Mouse (Mus musculus) C2C12 (cell line): ENCODE data around the gene Gm20388. TPM values are rescaled to one million over a fixed set of nuclear protein-coding genes. Genes with fewer than 3 reads are reported as not detected.
A peak's percentile ranks its signal among the peaks of the same experiment; 100 is the strongest.

Source experiments
- H3K27me3 ChIP-seq: one replicate; pipeline ENCODE4 v1.6.1; 2011; ENCODE audit not compliant: control insufficient read depth, insufficient read depth, insufficient read length
- H3K36me3 ChIP-seq: one replicate; pipeline ENCODE4 v1.6.1; 2011; ENCODE audit not compliant: control insufficient read depth, insufficient read depth
- H3K4me3 ChIP-seq: one replicate; pipeline ENCODE4 v1.5.1; 2011; ENCODE audit warnings: mild to moderate bottlenecking, control low read depth; ENCODE audit not compliant: poor library complexity, insufficient read depth, severe bottlenecking
- H3K79me2 ChIP-seq: one replicate; pipeline ENCODE4 v1.6.1; 2011; ENCODE audit not compliant: control insufficient read depth, insufficient read depth
- H3K79me3 ChIP-seq: one replicate; pipeline ENCODE4 v1.6.1; 2011; ENCODE audit warnings: low read depth, control low read depth
- H3ac ChIP-seq: one replicate; pipeline ENCODE3; 2011; ENCODE audit warnings: low read depth; ENCODE audit not compliant: control insufficient read depth, insufficient read length
- CEBPB ChIP-seq: IDR thresholded peaks from one replicate; pipeline ENCODE4 v1.6.1; 2011; ENCODE audit warnings: low read depth, mild to moderate bottlenecking, control low read depth, moderate library complexity
- CTCF ChIP-seq: IDR thresholded peaks from one replicate; pipeline ENCODE4 v1.5.1; 2011; ENCODE audit not compliant: control insufficient read depth, insufficient read depth, insufficient read length
- FOSL1 ChIP-seq: IDR thresholded peaks from one replicate; pipeline ENCODE4 v1.8.0; 2011; ENCODE audit warnings: mild to moderate bottlenecking, low read length; ENCODE audit not compliant: poor library complexity, insufficient read depth, severe bottlenecking
- MAX ChIP-seq: IDR thresholded peaks from one replicate; pipeline ENCODE4 v1.6.1; 2011; ENCODE audit warnings: mild to moderate bottlenecking, control low read depth
- MYOD1 ChIP-seq: IDR thresholded peaks from one replicate; pipeline ENCODE4 v1.6.1; 2011; ENCODE audit warnings: low read depth; ENCODE audit not compliant: control insufficient read depth, insufficient read length
- MYOG ChIP-seq: IDR thresholded peaks from one replicate; pipeline ENCODE4 v1.6.1; 2011; ENCODE audit not compliant: control insufficient read depth, insufficient read length; ENCODE audit errors: extremely low read depth
- USF1 ChIP-seq: IDR thresholded peaks from one replicate; pipeline ENCODE4 v1.6.1; 2011; ENCODE audit warnings: low read depth, mild to moderate bottlenecking, control low read depth, moderate library complexity
- polyA plus RNA-seq: library from polyadenylated mRNA; unstranded; fragments of >200 nt; fragmentation: generic; extraction: Trizol; gene quantifications from one replicate; pipeline ENCODE4 v1.2.1, GENCODE M21; 2012; ENCODE audit warnings: missing spikeins

The Gm20388 gene
- polyA plus RNA-seq, 1 experiment, result 15.0 TPM

DNA sequence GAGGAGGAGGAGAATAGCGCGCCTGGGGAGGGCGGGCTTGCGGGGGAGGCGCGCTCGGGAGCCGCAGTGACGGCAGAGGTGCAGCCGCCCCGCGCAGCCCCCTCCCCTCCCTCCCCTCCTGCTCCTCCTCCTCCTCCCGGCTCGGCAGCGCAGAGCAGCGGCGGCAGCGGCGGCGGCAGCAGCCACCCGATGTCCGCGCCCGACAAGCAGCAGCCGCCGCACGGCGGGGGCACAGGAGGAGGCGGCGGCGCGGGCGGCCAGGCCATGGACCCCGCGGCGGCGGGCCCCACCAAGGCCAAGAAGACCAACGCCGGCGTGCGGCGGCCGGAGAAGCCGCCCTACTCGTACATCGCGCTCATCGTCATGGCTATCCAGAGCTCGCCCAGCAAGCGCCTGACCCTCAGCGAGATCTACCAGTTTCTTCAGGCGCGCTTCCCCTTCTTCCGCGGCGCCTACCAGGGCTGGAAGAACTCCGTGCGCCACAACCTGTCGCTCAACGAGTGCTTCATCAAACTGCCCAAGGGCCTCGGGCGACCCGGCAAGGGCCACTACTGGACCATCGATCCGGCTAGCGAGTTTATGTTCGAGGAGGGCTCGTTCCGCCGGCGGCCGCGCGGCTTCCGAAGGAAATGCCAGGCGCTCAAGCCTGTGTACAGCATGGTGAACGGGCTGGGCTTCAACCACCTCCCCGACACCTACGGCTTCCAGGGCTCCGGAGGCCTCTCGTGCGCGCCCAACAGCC, 1173.7 kb downstream of the Gm20388 start, which contains the start of gene Foxf1:
TSS of gene Foxf1 (plus strand) at position 177 of the 742 bp plus-strand sequence.
- H3K36me3 ChIP-seq, result no peaks in the 10 kb centered on the region
- H3K79me2 ChIP-seq, result no peaks in the 10 kb centered on the region
- H3K4me3 ChIP-seq, result peak within 1 kb of the TSS; percentile 21
- peaks cover 96% of the 10 kb centered on the region for H3K27me3 ChIP-seq
- no peak within 1 kb of the TSS for H3ac ChIP-seq
- TF ChIP-seq MYOD1 (no peak), MYOG (no peak), MAX (no peak)
- H3K79me3 ChIP-seq, result no peaks in the 10 kb centered on the region

DNA sequence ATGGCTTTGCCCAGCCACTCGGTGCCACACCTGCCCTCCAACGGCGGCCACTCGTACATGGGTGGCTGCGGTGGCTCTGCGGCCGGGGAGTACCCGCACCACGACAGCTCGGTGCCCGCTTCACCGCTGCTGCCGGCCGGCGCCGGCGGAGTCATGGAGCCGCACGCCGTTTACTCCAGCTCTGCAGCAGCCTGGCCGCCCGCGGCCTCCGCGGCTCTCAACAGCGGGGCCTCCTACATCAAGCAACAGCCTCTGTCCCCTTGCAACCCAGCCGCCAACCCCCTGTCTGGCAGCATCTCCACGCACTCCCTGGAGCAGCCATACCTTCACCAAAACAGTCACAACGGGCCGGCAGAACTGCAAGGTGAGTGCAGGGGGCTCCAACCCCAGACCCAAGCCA, 1174.4 kb downstream of the Gm20388 start:
- H3K27me3 ChIP-seq, result peaks cover 96% of the 10 kb centered on the region
- no peak overlapping the region for H3ac ChIP-seq

DNA sequence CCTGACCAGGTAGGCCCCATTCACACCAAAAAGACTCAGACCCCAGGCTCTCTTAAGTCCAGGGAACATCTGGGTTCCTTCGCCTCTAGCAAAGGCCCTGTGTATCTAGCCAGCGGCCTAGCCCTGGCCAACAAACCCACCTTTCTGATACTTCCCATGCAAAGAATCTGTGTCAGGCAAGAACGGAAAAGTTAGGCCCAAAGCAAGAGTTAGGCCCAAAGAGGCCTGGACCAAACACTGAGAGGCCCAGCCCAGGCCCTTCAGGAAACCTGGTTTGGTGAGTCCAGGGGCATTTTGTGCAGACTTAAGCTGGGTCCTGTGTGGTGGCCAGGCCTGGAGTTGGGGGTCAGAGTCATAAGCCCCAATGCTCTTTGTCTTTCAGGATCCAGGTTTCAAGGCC, 1174.9 kb downstream of the Gm20388 start:
- H3K79me2 ChIP-seq, result no peaks in the 10 kb centered on the region
- H3K79me3 ChIP-seq, result no peaks in the 10 kb centered on the region
- peaks cover 96% of the 10 kb centered on the region for H3K27me3 ChIP-seq
- no peak overlapping the region for H3ac ChIP-seq
- TF ChIP-seq USF1 (no peak), CTCF (no peak), MYOG (no peak), CEBPB (no peak), FOSL1 (no peak), MAX (no peak), MYOD1 (no peak)
- H3K4me3 ChIP-seq, result no peak overlapping the region
- H3K36me3 ChIP-seq, result no peaks in the 10 kb centered on the region

More for the DNA sequence above, 1174.4 kb downstream of the Gm20388 start:
- Histone ChIP-seq H3K79me2 (no peaks in the 10 kb centered on the region), H3K4me3 (no peak overlapping the region), H3K36me3 (no peaks in the 10 kb centered on the region), H3K79me3 (no peaks in the 10 kb centered on the region)
- TF ChIP-seq CEBPB (no peak), FOSL1 (no peak), MAX (no peak), MYOG (no peak)

DNA sequence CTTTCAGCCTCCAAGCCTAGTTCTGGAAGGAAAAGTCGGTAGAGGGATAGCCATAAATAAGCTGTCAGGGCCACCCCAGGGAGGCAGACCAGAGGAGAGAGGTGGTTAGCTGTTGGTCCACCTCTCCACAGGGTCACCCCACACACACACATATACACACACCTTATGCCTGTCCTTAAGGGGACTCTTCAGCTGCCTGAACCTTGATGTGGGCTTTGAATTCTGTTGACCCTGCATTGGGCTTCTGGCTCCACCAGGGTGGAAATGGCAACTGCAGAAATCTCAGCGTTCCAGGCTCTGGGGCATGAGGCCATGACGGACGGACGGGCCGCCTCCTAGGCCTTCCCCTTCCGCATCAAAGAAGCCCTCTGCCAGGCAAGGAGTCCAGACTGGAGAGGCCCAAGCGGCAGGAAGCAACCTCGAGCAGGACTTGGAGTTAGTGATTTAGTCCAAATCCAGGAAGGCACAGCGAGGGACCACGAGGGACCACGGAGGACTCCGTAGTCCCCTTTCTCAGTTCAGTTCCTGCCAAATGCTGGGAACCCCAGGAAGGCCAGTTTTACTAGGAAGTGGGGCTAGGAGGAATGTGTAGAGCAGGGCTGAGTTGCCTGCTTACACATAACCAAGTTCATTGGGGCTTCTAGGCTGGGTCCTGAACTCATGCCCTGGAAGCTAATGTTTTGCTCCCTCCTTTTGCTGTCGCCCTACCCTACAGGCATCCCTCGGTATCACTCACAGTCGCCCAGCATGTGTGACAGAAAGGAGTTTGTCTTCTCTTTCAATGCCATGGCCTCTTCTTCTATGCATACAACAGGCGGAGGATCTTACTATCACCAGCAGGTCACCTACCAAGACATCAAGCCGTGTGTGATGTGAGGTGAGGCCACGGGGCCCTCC, 1175.6 kb downstream of the Gm20388 start:
- peaks cover 96% of the 10 kb centered on the region for H3K27me3 ChIP-seq

DNA sequence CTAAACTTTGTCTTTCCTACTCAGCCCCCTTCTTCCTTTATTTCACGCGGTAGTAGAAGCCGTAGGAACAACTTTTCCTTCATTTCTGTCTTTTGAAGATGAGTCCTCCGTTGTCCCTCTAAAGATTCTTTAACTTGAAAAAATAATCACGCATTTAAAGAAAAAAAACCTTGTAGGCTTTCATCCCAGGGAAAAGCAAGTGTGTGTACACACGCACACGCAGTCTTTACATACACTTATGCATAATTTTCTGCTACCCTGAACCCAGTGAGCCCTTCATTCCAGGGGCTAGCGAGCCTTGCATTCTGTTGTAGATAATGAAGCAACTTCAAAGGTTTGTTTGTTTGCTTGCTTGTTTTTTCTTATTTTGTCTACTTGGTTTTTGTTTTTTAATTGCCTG, 1177.6 kb downstream of the Gm20388 start:
- no peak overlapping the region for H3ac ChIP-seq
- H3K79me3 ChIP-seq, result no peaks in the 10 kb centered on the region
- H3K36me3 ChIP-seq, result no peaks in the 10 kb centered on the region
- TF ChIP-seq MAX (no peak), MYOD1 (no peak), MYOG (no peak), FOSL1 (no peak), USF1 (no peak), CEBPB (no peak)
- H3K27me3 ChIP-seq, result peaks cover 88% of the 10 kb centered on the region
- H3K79me2 ChIP-seq, result no peaks in the 10 kb centered on the region
- no peak overlapping the region for H3K4me3 ChIP-seq

More for the DNA sequence above, 1175.6 kb downstream of the Gm20388 start:
- Histone ChIP-seq H3K79me3 (no peaks in the 10 kb centered on the region), H3K79me2 (no peaks in the 10 kb centered on the region), H3K36me3 (no peaks in the 10 kb centered on the region), H3K4me3 (no peak overlapping the region), H3ac (no peak overlapping the region)
- TF ChIP-seq CTCF (no peak), FOSL1 (no peak), MAX (no peak), CEBPB (no peak), MYOG (no peak)

DNA sequence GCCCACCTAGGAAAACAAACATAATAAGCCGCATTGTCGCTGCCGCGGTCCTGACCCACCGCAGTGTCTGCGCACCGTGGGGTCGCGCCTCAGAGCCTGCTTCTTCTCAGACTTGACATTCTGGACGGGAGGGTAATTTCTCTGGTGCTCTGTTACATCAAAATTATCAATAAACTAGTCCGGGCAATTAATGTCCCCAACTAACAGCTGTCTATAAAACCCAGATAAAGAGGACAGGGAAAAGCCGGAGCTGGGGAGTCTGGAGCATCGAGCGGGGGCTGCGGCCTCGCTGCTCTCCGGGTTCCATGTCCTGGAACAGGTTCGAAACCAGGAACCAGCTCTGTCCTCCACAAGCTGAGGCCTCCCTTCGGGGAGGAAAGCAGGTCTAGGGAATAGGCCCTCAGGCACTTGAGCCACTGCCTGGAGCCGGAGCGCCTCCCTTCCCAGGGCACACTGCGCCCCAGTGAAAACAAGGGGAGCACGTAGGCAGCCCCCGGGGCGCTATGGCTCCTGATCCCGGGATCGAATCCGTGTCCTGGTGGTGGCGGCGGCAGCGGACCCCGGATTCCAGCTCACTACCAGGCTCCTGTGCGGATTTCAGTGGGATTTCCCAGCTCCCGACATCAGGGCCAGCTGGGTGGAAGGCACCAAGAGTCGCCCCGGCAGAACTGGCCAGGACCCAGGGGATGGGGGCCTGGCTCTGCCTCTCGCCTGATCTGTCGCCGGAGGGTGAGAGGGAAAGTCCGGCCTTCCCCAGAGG, 1178.4 kb downstream of the Gm20388 start:
- H3K79me3 ChIP-seq, result no peaks in the 10 kb centered on the region
- H3K79me2 ChIP-seq, result no peaks in the 10 kb centered on the region
- H3K36me3 ChIP-seq, result no peaks in the 10 kb centered on the region
- H3K4me3 ChIP-seq, result no peak overlapping the region
- no peak overlapping the region for H3ac ChIP-seq
- TF ChIP-seq USF1 (no peak), CTCF (no peak), CEBPB (no peak), MYOD1 (no peak), MAX (no peak), FOSL1 (no peak), MYOG (no peak)
- H3K27me3 ChIP-seq, result peaks cover 80% of the 10 kb centered on the region
